Mouse (Mus musculus) cerebellum, postnatal 36 days (tissue): Measurements from ENCODE around the gene Cadps2.

Source experiments
- DNase-seq, 2 experiments: peaks; one replicate each; pipeline ENCODE4 v3.0.0; 2021 to 2022; ENCODE audit warnings: mixed read lengths in 2 of 2

Gene Cadps2

DNA sequence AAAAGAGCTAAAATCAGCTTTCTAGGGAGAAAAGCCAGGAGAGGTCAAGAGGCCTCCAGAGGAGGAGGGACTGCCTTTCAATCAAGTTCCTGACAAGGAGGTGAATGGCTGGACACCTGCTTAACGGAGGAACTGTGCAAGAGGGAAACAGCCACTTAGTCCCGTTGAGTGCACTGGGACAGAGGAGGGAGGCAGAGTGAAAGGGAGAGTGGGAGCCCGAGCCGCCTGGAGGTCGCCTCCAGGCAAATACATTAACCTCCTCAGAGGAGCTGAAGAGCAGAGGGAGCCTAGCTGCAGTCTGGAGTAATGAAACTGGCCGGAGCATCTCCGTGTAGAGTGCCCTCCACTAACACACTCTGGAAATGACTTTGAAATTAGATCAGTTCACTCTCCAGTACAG lies 485.7 kb downstream of the Cadps2 start:
- DNase-seq = no peak

DNA sequence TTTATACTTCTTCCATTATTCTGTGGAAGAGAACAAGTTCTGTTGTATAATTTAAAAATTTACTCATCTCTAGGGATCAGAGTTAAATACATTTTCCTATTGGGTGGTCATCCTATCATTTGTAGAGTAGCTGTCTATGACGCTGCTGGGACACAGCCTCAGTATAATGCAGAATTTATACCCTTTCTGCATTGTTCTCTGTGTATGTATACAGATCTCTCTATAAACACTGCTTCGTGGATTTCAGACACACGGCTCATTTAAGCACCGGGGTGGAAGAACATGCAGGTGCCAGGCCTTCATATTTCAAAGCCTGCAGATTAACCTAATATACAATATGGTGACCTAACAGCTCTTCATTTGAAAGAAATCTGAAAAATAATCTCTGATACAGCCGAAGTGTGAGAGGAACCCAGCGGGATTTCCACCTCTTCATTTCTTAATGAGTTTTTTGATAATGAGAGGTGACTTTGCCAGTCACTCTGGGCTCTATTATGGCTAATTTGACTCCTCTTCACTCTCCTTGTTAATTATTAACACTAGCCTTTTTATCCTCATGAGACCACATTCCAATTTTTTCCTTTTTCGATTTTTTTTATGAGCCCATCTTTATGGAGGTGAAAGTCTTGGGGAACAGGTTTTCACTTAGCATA lies 501.7 kb downstream of the Cadps2 start:
- no peak for DNase-seq

GRCm38 (mm10) chr6:23314945-23315344 lies 524.3 kb downstream of the Cadps2 start:
- no peak for DNase-seq

DNA sequence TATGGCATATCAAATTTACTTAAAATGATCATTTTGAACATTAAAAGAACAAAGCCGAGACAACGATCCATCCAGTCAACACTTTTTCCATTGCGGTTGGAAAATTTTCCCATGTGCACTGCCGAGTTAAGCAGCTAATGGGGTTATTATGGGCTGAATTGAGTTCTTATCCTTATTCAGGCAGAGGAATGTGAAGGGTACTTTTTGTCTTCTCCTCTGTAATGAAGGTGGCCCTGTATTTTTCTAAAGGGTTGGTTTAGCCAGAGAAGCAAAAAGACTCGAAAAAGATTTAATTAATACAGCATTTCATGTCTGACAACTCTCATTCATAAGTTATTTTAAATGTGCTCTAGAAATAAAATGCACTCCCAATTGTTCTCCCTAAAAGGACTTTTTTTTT lies 524.9 kb downstream of the Cadps2 start:
- DNase-seq = no peak

- no peak for DNase-seq
Observed at GRCm38 (mm10) chr6:23306046-23306445, 533.2 kb downstream of the Cadps2 start.

- DNase-seq = peak; percentile 36 to 40
Observed at GRCm38 (mm10) chr6:23298596-23298995, 540.6 kb downstream of the Cadps2 start.

DNA sequence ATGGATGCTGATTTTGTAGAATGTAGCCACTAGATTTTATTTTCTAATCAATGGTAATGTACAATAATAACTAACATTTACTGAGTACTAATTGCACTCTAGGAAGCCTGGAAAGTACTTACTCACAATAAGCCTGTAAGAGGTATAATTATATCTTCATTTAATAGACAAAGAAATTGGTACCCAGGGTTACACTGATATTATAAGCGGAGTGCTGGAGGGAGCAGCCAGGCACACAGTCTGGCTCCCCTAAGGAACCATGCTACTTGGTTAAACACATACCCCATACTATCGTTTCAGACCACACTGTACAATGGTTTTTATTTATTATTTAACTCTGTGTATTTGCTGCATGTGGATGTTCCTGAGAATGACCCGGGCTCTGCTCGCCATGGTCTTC lies 544.5 kb downstream of the Cadps2 start:
- DNase-seq = no peak

GRCm38 (mm10) chr6:23288752-23289151 lies 550.5 kb downstream of the Cadps2 start:
- no peak for DNase-seq

DNA sequence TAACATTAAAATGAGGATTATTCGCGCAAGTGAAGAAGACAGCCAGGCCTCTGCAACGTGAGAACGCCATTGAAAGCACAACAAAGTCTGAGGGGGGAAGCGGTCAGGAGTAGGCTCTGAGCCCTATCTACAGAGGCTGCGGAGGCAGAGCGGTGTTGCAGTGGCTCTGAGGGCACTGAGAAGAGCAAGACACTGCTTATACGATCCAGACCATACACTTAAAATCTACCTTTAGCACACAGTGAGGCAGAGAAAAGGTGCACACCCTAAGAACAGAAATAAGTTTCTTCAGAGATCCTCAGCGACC lies 557.8 kb downstream of the Cadps2 start:
- DNase-seq = no peak

DNA sequence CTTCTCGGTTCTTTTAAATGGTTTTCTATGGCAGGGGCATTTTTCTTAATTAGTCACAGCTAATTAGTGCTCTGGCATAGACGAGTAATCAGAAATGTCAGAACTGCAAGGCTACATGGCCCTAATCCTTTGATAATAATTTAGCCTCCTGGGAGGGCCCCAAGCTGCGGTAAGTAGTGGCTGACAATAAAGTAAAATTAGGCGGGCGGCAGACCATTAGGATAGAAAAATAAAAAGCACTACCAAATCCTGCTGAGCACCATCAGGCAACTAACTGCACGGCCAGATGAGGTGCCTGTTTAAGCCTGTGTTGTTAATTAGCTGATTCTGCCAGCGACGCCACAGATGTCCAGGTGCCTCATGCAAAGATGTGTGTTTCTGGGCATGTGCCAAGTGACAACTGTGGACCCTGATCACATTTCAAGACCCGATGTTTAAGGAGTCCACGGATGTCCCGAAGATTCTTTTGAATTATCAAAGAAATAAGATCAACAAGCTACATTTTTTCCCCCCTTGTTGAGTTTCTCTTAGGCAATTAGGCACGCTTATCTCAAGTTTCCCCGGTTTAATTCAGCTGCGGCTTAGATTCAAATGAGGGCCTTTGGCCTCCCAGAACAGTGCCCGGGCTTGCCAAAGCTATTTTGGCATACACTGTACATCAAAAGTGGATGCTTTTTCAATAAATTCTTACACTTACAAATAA lies 558.3 kb downstream of the Cadps2 start:
- DNase-seq = no peak

- DNase-seq = no peak
Observed at GRCm38 (mm10) chr6:23273483-23273882, 565.7 kb downstream of the Cadps2 start.

- DNase-seq = no peak
Observed at GRCm38 (mm10) chr6:23272979-23273378, 566.2 kb downstream of the Cadps2 start.

DNA sequence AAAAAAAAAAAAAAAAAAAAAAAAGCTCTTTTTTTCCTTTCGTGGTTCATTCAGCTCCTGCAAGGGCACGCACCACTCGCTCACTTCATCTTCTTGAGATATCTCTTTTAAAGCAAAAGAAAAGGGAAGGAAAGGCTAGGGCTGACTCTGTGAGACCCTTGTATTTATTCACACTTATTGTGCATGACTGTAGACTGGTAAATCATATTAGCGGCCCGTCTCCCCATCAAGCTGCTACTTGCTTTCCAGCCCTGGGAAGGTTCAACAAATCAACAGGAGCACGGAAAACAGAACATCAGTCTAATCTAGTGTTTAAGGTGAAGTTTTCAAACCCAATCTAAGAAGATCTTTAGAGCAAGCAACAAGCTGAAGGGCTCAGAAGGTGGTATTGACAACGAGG lies 566.7 kb downstream of the Cadps2 start:
- DNase-seq = no peak

DNA sequence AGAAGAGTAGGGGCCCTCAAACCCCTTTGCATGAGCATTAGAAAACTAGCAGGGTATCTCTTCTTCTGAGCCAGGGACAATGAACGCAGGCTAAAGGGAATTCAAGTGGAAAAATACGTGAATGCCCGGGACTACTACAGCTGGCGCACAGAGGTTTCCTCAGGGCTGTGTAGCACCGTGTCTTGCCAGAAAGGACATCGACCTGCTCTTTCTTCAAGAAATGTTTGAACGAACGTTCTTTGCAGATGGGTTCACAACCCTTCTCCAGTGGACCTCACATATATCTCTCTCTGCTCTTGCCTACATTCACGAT lies 578.5 kb downstream of the Cadps2 start:
- no peak for DNase-seq

- DNase-seq = no peak
Observed at GRCm38 (mm10) chr6:23260016-23260737, 579.0 kb downstream of the Cadps2 start.

- DNase-seq = no peak
Observed at GRCm38 (mm10) chr6:23257981-23258380, 581.2 kb downstream of the Cadps2 start.

- DNase-seq = no peak
Observed at GRCm38 (mm10) chr6:23255161-23255560, 584.1 kb downstream of the Cadps2 start.

DNA sequence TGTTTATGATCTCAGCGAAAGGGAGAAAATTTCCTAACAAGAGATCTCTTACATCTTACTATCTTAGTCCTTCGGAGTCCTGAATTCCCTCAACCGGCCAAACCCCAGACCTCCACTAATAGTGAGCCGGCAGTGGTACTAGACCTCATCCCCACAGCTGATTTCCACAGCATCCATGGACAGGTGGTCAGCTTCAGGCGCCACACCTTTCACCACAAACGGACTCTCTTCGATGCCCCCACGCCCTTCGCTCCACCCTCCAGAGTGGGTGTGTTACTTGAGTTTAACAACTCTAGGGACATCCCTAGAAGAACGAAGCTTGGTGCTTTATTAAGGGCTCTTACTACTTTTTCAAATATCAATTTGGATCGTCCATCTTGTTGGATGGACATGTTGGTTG lies 584.6 kb downstream of the Cadps2 start:
- no peak for DNase-seq

DNA sequence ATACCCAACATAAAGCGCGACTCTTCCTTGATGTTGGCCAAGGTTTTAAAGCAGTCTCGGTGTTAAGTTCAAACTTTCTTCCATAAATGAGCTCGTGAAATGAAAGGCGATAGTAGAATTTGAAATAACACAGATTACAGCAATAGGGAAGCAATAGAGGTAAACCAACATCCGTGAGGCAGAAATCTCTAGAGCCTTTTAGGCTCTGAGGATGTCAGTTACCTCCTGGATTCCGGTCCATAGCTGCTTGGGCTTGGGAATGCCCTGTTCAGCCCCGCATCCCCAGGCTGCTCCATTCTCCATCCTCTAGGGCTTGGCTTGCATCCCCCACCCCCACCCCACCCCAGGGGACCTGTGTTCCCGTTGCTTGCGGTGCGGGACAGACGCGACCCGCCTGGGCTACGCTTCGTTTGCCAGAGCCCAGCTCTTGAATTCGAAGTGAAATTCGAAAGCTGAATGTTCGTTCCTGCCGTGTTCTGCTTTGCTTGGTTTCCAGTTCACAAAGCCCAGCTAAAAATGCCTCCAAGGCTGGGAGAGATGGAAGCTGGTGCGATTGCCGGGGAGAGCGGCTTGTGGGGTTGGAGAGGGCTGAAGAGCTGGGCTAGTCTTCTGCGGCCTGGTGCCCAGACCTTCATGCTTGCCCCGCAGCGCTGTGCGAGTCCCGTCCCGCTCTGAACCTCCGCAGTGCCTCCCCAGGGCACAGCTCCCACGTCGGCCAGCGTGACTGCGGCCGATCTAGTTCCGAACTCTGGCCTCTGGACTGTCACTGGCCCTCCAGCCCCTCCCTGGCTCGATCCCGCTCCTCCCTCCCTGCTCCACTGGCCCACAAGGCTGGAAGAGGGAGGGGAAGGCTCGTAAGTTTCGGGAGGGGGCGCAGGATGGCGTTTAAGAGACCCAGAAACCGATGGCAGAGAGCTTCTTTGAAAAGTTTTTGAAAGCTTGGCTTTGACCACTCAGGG lies 585.6 kb downstream of the Cadps2 start:
- DNase-seq = no peak

DNA sequence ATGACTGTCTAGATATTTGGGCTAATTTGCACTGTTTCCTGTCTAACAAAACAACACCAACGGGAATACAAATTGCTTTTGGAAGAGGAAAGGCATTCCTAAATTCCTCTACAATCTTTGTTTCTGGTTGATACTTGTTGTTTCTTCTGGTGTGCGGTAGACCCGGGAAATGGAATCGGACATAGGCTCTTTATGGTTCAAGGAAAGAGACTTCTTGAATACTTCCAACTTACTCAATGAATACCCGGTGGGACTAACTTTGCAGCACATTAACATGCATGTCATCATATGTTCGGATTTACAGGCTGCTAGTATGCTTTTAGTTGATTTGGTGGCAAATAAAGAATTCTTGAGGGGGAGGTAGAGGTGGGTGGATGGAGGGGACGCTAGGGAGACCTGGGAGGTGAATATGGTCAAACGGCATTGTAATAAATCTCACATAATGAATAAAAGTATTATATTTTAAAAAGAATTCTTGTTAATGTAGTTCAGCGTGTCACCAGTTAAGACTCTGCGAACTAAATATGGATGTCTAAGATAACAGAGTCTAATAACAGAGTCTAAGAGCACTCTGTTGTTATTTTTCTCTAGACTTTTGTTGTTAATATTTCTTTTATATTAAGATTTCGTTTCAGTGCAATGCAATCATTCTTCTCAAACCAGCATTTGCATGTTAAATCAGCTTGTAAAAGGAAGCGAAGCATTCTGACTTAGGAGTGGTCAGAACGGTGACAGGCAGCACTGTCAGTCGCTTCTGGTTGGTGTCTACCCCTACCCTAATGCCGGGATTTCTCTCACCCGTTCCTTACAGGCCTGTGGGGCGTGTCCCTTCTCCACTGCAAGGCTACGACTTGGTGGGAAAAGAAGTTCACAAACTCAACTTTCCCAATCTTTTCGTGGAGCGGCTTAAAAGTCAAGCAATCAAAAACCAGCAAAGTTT lies 586.8 kb downstream of the Cadps2 start:
- DNase-seq = peak in 1 of 2 experiments; percentile 36

- no peak for DNase-seq
Observed at GRCm38 (mm10) chr6:23251431-23251830, 587.8 kb downstream of the Cadps2 start.
